Mouse (Mus musculus) liver, embryonic 14.5 days (tissue): ENCODE results near the gene Bcl11a. TPM values are rescaled to one million over a fixed set of nuclear protein-coding genes. Genes with fewer than 3 reads are reported as not detected.
A peak's percentile ranks its signal among the peaks of the same experiment; 100 is the strongest.

Experiments used
- ATAC-seq: fragments of 200-750 bp; cut with Nextera tagmentation; 2 replicates; pipeline ENCODE4 v1.8.0; 2017; ENCODE audit warnings: moderate number of reproducible peaks, mild to moderate bottlenecking, moderate library complexity; ENCODE audit not compliant: insufficient read depth
- DNase-seq, 3 experiments: peaks; one replicate each; pipeline ENCODE4 v3.0.0-alpha.2; 2012 to 2013; ENCODE audit warnings: low read depth in 3 of 3, low spot score in 3 of 3
- H3K27ac ChIP-seq: fragments of 300-500 bp; sonication (generic); 2 replicates; pipeline ENCODE4 v1.5.1; 2014; ENCODE audit warnings: moderate library complexity, mild to moderate bottlenecking, control low read depth, inconsistent platforms
- H3K27me3 ChIP-seq: fragments of 300-500 bp; sonication (generic); 2 replicates; pipeline ENCODE4 v1.6.1; 2014; ENCODE audit warnings: mild to moderate bottlenecking, low read length, moderate library complexity; ENCODE audit not compliant: control insufficient read depth, insufficient read depth
- H3K36me3 ChIP-seq: fragments of 300-500 bp; sonication (generic); replicated peaks from 2 replicates; pipeline ENCODE4 v1.6.1; 2014; ENCODE audit warnings: low read depth; ENCODE audit not compliant: control insufficient read depth, insufficient read depth
- H3K4me1 ChIP-seq, 2 experiments: fragments of 200-500 bp in 1 of 2; fragments of 300-500 bp in 1 of 2; sonication (generic) in 1 of 2; replicated peaks; 2 replicates each; pipeline ENCODE4 v1.6.1; 2012 to 2014; ENCODE audit warnings: antibody characterized with exemption in 1 of 2, inconsistent platforms in 1 of 2, low read length in 1 of 2; ENCODE audit not compliant: control insufficient read depth in 2 of 2, insufficient read depth in 2 of 2
- H3K4me2 ChIP-seq: fragments of 300-500 bp; sonication (generic); 2 replicates; pipeline ENCODE4 v1.6.1; 2014; ENCODE audit warnings: low read depth, mild to moderate bottlenecking, control low read depth, moderate library complexity
- H3K4me3 ChIP-seq, 2 experiments: fragments of 200-500 bp in 1 of 2; fragments of 300-500 bp in 1 of 2; sonication (generic) in 1 of 2; 2 replicates each; pipeline ENCODE4 v1.5.1; 2012 to 2014; ENCODE audit warnings: low read depth in 2 of 2, low read length in 2 of 2, mild to moderate bottlenecking in 2 of 2, control low read depth in 1 of 2, inconsistent platforms in 1 of 2, moderate library complexity in 1 of 2; ENCODE audit not compliant: insufficient read depth in 1 of 2
- H3K9ac ChIP-seq: fragments of 300-500 bp; sonication (generic); replicated peaks from 2 replicates; pipeline ENCODE4 v1.6.1; 2014; ENCODE audit warnings: mild to moderate bottlenecking, control low read depth, moderate library complexity
- H3K9me3 ChIP-seq: fragments of 300-500 bp; sonication (generic); 2 replicates; pipeline ENCODE4 v1.6.1; 2016; ENCODE audit warnings: low read length, mixed read lengths; ENCODE audit not compliant: control insufficient read depth
- CTCF ChIP-seq: IDR thresholded peaks from 2 replicates; pipeline ENCODE4 v1.5.1; 2016; ENCODE audit warnings: antibody characterized with exemption, low read depth, control low read depth
- EP300 ChIP-seq: IDR thresholded peaks from 2 replicates; pipeline ENCODE4 v1.6.1; 2016; ENCODE audit warnings: antibody characterized with exemption, low read depth
- WGBS: fragments of 180-500 bp; shearing (Covaris S2); extraction: QIAGEN DNeasy Blood & Tissue Kit; methylation state at CpG from one replicate; pipeline ENCODE4 v1.1.7; 2014; ENCODE audit not compliant: insufficient replicate concordance; 5-methylcytosine and 5-hydroxymethylcytosine counted together
- polyA plus RNA-seq, 2 experiments: library from polyadenylated mRNA; depleted of rRNA in 1 of 2; stranded (reverse) in 1 of 2; unstranded in 1 of 2; fragments of >200 nt; fragmentation: Nextera tagmentation in 1 of 2; extraction: Ambion mirVana in 1 of 2; gene quantifications; 2 replicates each; pipeline versions ENCODE4 v1.2.1 to v1.2.3; 2012 to 2014

Gene Bcl11a
- polyA plus RNA-seq, 2 experiments = 13.0 to 29.4 TPM

DNA sequence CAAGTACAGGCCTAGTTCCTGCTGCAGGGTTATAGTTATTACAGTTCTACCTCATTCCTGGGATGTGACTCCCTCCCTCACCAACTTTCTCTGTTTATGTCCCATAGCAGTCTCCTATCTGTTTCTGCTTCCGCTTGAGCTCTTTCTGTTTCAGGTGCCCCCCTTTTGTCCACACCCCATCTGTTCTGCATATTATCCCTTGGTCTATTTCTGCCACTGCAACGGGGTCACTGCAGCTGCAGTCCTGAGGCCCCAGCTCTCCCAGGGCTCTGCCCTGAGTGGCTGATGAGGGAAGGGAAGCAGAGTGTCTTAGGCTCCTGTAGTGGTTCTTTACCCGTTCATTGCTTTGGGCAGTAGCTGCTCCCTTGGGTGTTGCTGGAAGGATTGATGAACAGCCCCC, 55.6 kb downstream of the Bcl11a start:
- DNase-seq (no peak), ATAC-seq (no peak)
- H3K27me3 ChIP-seq = no peaks in the 10 kb centered on the region
- peaks cover 2% of the 10 kb centered on the region for H3K36me3 ChIP-seq
- TF ChIP-seq CTCF = no peak
- TF ChIP-seq EP300 = no peak
- no peak overlapping the region for H3K4me2 ChIP-seq
- H3K4me1 ChIP-seq = peaks cover 88 to 90% of the 10 kb centered on the region in 2 experiments
- H3K9me3 ChIP-seq = no peaks in the 10 kb centered on the region
- H3K27ac ChIP-seq = peak overlapping the region; percentile 91
- H3K9ac ChIP-seq = no peak overlapping the region
- WGBS = 33% methylated on average over 3 of the region's 3 CpGs
- H3K4me3 ChIP-seq = no peak overlapping the region

DNA sequence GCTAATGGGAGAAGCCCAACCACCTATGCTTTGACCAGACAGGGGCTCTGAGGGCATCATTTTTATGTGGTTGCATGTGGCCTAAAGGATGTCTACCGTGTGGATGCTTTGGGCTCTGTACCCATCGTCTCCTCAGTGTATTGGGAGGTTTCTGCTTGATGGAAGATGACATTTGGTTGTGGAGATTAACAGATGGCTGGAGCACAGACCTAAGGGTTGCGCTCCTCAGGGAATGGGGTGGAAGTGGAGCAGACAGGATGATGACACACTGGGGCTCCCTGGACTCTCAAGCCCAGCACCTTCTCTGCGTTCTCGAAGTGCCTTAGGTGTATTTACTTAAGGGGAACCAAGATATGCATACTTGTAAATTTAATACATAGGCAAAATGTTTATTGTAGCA, 56.1 kb downstream of the Bcl11a start:
- no peaks in the 10 kb centered on the region for H3K27me3 ChIP-seq
- DNase-seq (no peak), ATAC-seq (no peak)
- no peak overlapping the region for H3K9ac ChIP-seq
- no peak overlapping the region for H3K4me2 ChIP-seq
- H3K36me3 ChIP-seq = peaks cover 5% of the 10 kb centered on the region
- no peaks in the 10 kb centered on the region for H3K9me3 ChIP-seq
- H3K4me1 ChIP-seq = peaks cover 87 to 90% of the 10 kb centered on the region in 2 experiments
- no peak for TF ChIP-seq CTCF
- no peak for TF ChIP-seq EP300
- H3K4me3 ChIP-seq = no peak overlapping the region
- H3K27ac ChIP-seq = peak overlapping the region; percentile 91
- 63% methylated on average over 5 of the region's 5 CpGs for WGBS

GRCm38 (mm10) chr11:24135244-24135643, 57.4 kb downstream of the Bcl11a start:
- TF ChIP-seq EP300 = no peak
- no peak for TF ChIP-seq CTCF
- 38% methylated on average over 2 of the region's 2 CpGs for WGBS
- no peak for ATAC-seq
- Histone ChIP-seq H3K27me3 (no peaks in the 10 kb centered on the region), H3K27ac (peak overlapping the region; percentile 91), H3K9ac (peak overlapping the region; percentile 46), H3K9me3 (no peaks in the 10 kb centered on the region), H3K4me2 (peak overlapping the region; percentile 63), H3K4me1 (peaks cover 74 to 78% of the 10 kb centered on the region in 2 experiments), H3K4me3 (no peak overlapping the region), H3K36me3 (peaks cover 9% of the 10 kb centered on the region)
- DNase-seq = no peak

- peak overlapping the region; percentile 53 for H3K9ac ChIP-seq
- peak overlapping the region; percentile 63 for H3K4me2 ChIP-seq
- WGBS = 13% methylated on average over 6 of the region's 6 CpGs
Measured at GRCm38 (mm10) chr11:24136084-24136785, 58.4 kb downstream of the Bcl11a start.

GRCm38 (mm10) chr11:24137891-24138290, 60.0 kb downstream of the Bcl11a start:
- no peak for DNase-seq
- no peak overlapping the region for H3K4me3 ChIP-seq
- 67% methylated on average over 2 of the region's 2 CpGs for WGBS
- H3K9ac ChIP-seq = no peak overlapping the region; the same call in 1 of the 2 replicates
- ATAC-seq = no peak
- H3K9me3 ChIP-seq = no peaks in the 10 kb centered on the region
- peak overlapping the region; percentile 91 for H3K27ac ChIP-seq
- H3K4me2 ChIP-seq = no peak overlapping the region
- TF ChIP-seq CTCF (no peak), EP300 (no peak)
- H3K36me3 ChIP-seq = peaks cover 9% of the 10 kb centered on the region
- no peaks in the 10 kb centered on the region for H3K27me3 ChIP-seq
- peaks cover 50 to 63% of the 10 kb centered on the region in 2 experiments for H3K4me1 ChIP-seq

More at GRCm38 (mm10) chr11:24136084-24136785, 58.4 kb downstream of the Bcl11a start:
- TF ChIP-seq CTCF = no peak
- peak; percentile 98 for TF ChIP-seq EP300
- Histone ChIP-seq H3K9me3 (no peaks in the 10 kb centered on the region), H3K4me1 (peaks cover 66 to 69% of the 10 kb centered on the region in 2 experiments), H3K27me3 (no peaks in the 10 kb centered on the region), H3K27ac (peak overlapping the region; percentile 91), H3K36me3 (peaks cover 9% of the 10 kb centered on the region), H3K4me3 (peak overlapping the region in 1 of 2 experiments; percentile 18; a peak in 1 of 4 replicates)
- peak; percentile 68 to 73 (median 72) for DNase-seq
- peak; percentile 89 for ATAC-seq
